Mouse (Mus musculus) MEL (cell line): ENCODE measurements around the gene Tnni1. TPM values are rescaled to one million over a fixed set of nuclear protein-coding genes. Genes with fewer than 3 reads are reported as not detected.

Experiments
- DNase-seq: peaks from one replicate; pipeline ENCODE4 v3.0.0; 2011; ENCODE audit warnings: low read depth, low spot score
- H3K27ac ChIP-seq: 2 replicates; pipeline ENCODE4 v1.5.1; 2012; ENCODE audit warnings: low read depth, mild to moderate bottlenecking, control low read depth, low read length, moderate library complexity; ENCODE audit not compliant: control insufficient read depth
- H3K27me3 ChIP-seq, 2 experiments: fragments of 150-350 bp in 1 of 2; sonication (generic) in 1 of 2; 2 replicates each; pipeline ENCODE4 v1.6.1; 2012; ENCODE audit warnings: low read length in 2 of 2, mild to moderate bottlenecking in 2 of 2, improper control_type of control experiment in 1 of 2, moderate library complexity in 1 of 2; ENCODE audit not compliant: insufficient read depth in 2 of 2, control insufficient read depth in 1 of 2
- H3K36me3 ChIP-seq, 2 experiments: 2 replicates each; pipeline ENCODE4 v1.6.1; 2012 to 2014; ENCODE audit warnings: low read length in 2 of 2, improper control_type of control experiment in 1 of 2, inconsistent platforms in 1 of 2, mild to moderate bottlenecking in 1 of 2; ENCODE audit not compliant: insufficient read depth in 2 of 2, control insufficient read depth in 1 of 2
- H3K4me1 ChIP-seq, 2 experiments: fragments of 150-350 bp in 1 of 2; sonication (generic) in 1 of 2; 2 replicates each; pipeline ENCODE4 v1.6.1; 2012; ENCODE audit warnings: low read length in 2 of 2, improper control_type of control experiment in 1 of 2, mild to moderate bottlenecking in 1 of 2; ENCODE audit not compliant: insufficient read depth in 2 of 2, control insufficient read depth in 1 of 2
- H3K4me3 ChIP-seq, 2 experiments: fragments of 150-350 bp in 1 of 2; sonication (generic) in 1 of 2; 2 replicates each; pipeline ENCODE4 v1.5.1; 2012; ENCODE audit warnings: low read depth in 2 of 2, low read length in 2 of 2, mild to moderate bottlenecking in 2 of 2, moderate library complexity in 2 of 2, control low read depth in 1 of 2, improper control_type of control experiment in 1 of 2; ENCODE audit not compliant: control insufficient read depth in 1 of 2, insufficient read depth in 1 of 2
- H3K79me2 ChIP-seq: 2 replicates; pipeline ENCODE4 v1.6.1; 2012; ENCODE audit warnings: mild to moderate bottlenecking, low read length, moderate library complexity; ENCODE audit not compliant: control insufficient read depth, poor library complexity, insufficient read depth
- H3K9ac ChIP-seq: 2 replicates; pipeline ENCODE4 v1.6.1; 2012; ENCODE audit warnings: low read depth, mild to moderate bottlenecking, control low read depth, low read length, moderate library complexity; ENCODE audit not compliant: control insufficient read depth, poor library complexity, severe bottlenecking
- H3K9me3 ChIP-seq: fragments of 150-350 bp; sonication (generic); replicated peaks from 2 replicates; pipeline ENCODE4 v1.6.1; 2012; ENCODE audit warnings: mild to moderate bottlenecking, low read length, improper control_type of control experiment, moderate library complexity; ENCODE audit not compliant: insufficient read depth
- BHLHE40 ChIP-seq: IDR thresholded peaks from 2 replicates; pipeline ENCODE4 v1.6.1; 2012; ENCODE audit warnings: low read depth, mild to moderate bottlenecking, inconsistent platforms, low read length, improper control_type of control experiment, borderline replicate concordance
- CTCF ChIP-seq, 3 experiments: IDR thresholded peaks in 2 of 3; conservative IDR thresholded peaks in 1 of 3; 2 replicates each; pipeline ENCODE4 v1.5.1; 2011 to 2012; ENCODE audit warnings: low read length in 3 of 3, low read depth in 2 of 3, mild to moderate bottlenecking in 2 of 3, improper control_type of control experiment in 1 of 3, inconsistent platforms in 1 of 3, mixed read lengths in 1 of 3, moderate library complexity in 1 of 3; ENCODE audit not compliant: control insufficient read depth in 1 of 3, insufficient read depth in 1 of 3, poor library complexity in 1 of 3, severe bottlenecking in 1 of 3
- E2F4 ChIP-seq: IDR thresholded peaks from 2 replicates; pipeline ENCODE4 v1.6.1; 2011; ENCODE audit warnings: low read depth, low read length, improper control_type of control experiment, borderline replicate concordance
- EP300 ChIP-seq, 2 experiments: IDR thresholded peaks; 2 replicates each; pipeline ENCODE4 v1.6.1; 2011; ENCODE audit warnings: improper control_type of control experiment in 2 of 2, low read length in 2 of 2, low read depth in 1 of 2, mild to moderate bottlenecking in 1 of 2
- ETS1 ChIP-seq: IDR thresholded peaks from 2 replicates; pipeline ENCODE4 v1.6.1; 2012; ENCODE audit warnings: low read depth, mild to moderate bottlenecking, inconsistent platforms, low read length, improper control_type of control experiment, moderate library complexity
- GATA1 ChIP-seq: IDR thresholded peaks from 2 replicates; pipeline ENCODE4 v1.6.1; 2011; ENCODE audit warnings: low read depth, low read length, improper control_type of control experiment
- HCFC1 ChIP-seq: IDR thresholded peaks from 2 replicates; pipeline ENCODE4 v1.6.1; 2012; ENCODE audit warnings: low read depth, mild to moderate bottlenecking, inconsistent platforms, low read length, improper control_type of control experiment, moderate library complexity
- KAT2A ChIP-seq: conservative IDR thresholded peaks from 2 replicates; pipeline ENCODE4 v1.6.1; 2012; ENCODE audit warnings: low read depth, low read length, improper control_type of control experiment, inconsistent platforms
- MAX ChIP-seq: IDR thresholded peaks from 2 replicates; pipeline ENCODE4 v1.6.1; 2011; ENCODE audit warnings: low read length, improper control_type of control experiment
- MAZ ChIP-seq: IDR thresholded peaks from 2 replicates; pipeline ENCODE4 v1.6.1; 2012; ENCODE audit warnings: low read depth, mild to moderate bottlenecking, inconsistent platforms, low read length, improper control_type of control experiment
- MEF2A ChIP-seq: IDR thresholded peaks from 2 replicates; pipeline ENCODE4 v1.6.1; 2014; ENCODE audit warnings: low read depth, mild to moderate bottlenecking, inconsistent platforms, low read length, improper control_type of control experiment; ENCODE audit not compliant: poor library complexity, insufficient replicate concordance, severe bottlenecking; ENCODE audit errors: extremely low read depth
- MXI1 ChIP-seq: IDR thresholded peaks from 2 replicates; pipeline ENCODE4 v1.6.1; 2011; ENCODE audit warnings: mild to moderate bottlenecking, low read depth, low read length, improper control_type of control experiment
- MYB ChIP-seq: IDR thresholded peaks from 2 replicates; pipeline ENCODE4 v1.6.1; 2011; ENCODE audit warnings: mild to moderate bottlenecking, low read depth, low read length, improper control_type of control experiment
- MYC ChIP-seq: IDR thresholded peaks from 2 replicates; pipeline ENCODE4 v1.6.1; 2011; ENCODE audit warnings: low read depth, mild to moderate bottlenecking, low read length, improper control_type of control experiment, moderate library complexity
- NELFE ChIP-seq: IDR thresholded peaks from 2 replicates; pipeline ENCODE4 v1.6.1; 2011; ENCODE audit warnings: low read depth, low read length, improper control_type of control experiment
- NRF1 ChIP-seq: IDR thresholded peaks from 2 replicates; pipeline ENCODE4 v1.6.1; 2014; ENCODE audit warnings: low read depth, mild to moderate bottlenecking, inconsistent platforms, low read length, improper control_type of control experiment, moderate library complexity; ENCODE audit not compliant: poor library complexity, insufficient read depth, severe bottlenecking
- POLR2A ChIP-seq, 2 experiments: IDR thresholded peaks; 2 replicates each; pipeline ENCODE4 v1.6.1; 2011 to 2012; ENCODE audit warnings: low read length in 2 of 2, mild to moderate bottlenecking in 2 of 2, control low read depth in 1 of 2, improper control_type of control experiment in 1 of 2, low read depth in 1 of 2, moderate library complexity in 1 of 2; ENCODE audit not compliant: control insufficient read depth in 1 of 2, insufficient read depth in 1 of 2, poor library complexity in 1 of 2
- POLR2AphosphoS2 ChIP-seq: IDR thresholded peaks from 2 replicates; pipeline ENCODE4 v1.6.1; 2011; ENCODE audit warnings: low read length, improper control_type of control experiment
- POLR2AphosphoS5 ChIP-seq: IDR thresholded peaks from 2 replicates; pipeline ENCODE4 v1.6.1; 2012; ENCODE audit warnings: low read depth, borderline replicate concordance, mild to moderate bottlenecking, inconsistent platforms, low read length, moderate library complexity, mixed read lengths
- RCOR1 ChIP-seq: IDR thresholded peaks from 2 replicates; pipeline ENCODE4 v1.6.1; 2012; ENCODE audit warnings: low read depth, mild to moderate bottlenecking, inconsistent platforms, low read length, improper control_type of control experiment
- SIN3A ChIP-seq: IDR thresholded peaks from 2 replicates; pipeline ENCODE4 v1.6.1; 2012; ENCODE audit warnings: low read length, improper control_type of control experiment, inconsistent platforms
- SMC3 ChIP-seq: IDR thresholded peaks from 2 replicates; pipeline ENCODE4 v1.6.1; 2011; ENCODE audit warnings: low read depth, low read length, improper control_type of control experiment
- TCF12 ChIP-seq: IDR thresholded peaks from 2 replicates; pipeline ENCODE4 v1.6.1; 2014; ENCODE audit warnings: low read depth, mild to moderate bottlenecking, inconsistent platforms, low read length, improper control_type of control experiment, moderate library complexity
- UBTF ChIP-seq: IDR thresholded peaks from 2 replicates; pipeline ENCODE4 v1.6.1; 2012; ENCODE audit warnings: low read depth, mild to moderate bottlenecking, inconsistent platforms, low read length, improper control_type of control experiment, moderate library complexity, borderline replicate concordance; ENCODE audit not compliant: insufficient read depth
- ZC3H11A ChIP-seq: IDR thresholded peaks from 2 replicates; pipeline ENCODE4 v1.6.1; 2012; ENCODE audit warnings: low read depth, mild to moderate bottlenecking, inconsistent platforms, low read length, improper control_type of control experiment
- polyA plus RNA-seq, 2 experiments: library from polyadenylated mRNA; stranded (reverse) in 1 of 2; unstranded in 1 of 2; fragments of >175 nt in 1 of 2; fragments of >200 nt in 1 of 2; gene quantifications; 2 replicates each; pipeline versions ENCODE4 v1.2.1 to v1.2.4; 2012; ENCODE audit warnings: low replicate concordance in 2 of 2, low read depth in 1 of 2; ENCODE audit not compliant: insufficient read length in 2 of 2, insufficient read depth in 1 of 2, missing spikeins in 1 of 2
- total RNA-seq: library from RNA; depleted of rRNA; stranded (reverse); fragments of 300-350 nt; gene quantifications from 2 replicates; pipeline ENCODE4 v1.2.3, GENCODE M21; 2012

The Tnni1 gene
- total and polyA plus RNA-seq, 3 experiments, result 0.15 TPM; not detected in 2

DNA sequence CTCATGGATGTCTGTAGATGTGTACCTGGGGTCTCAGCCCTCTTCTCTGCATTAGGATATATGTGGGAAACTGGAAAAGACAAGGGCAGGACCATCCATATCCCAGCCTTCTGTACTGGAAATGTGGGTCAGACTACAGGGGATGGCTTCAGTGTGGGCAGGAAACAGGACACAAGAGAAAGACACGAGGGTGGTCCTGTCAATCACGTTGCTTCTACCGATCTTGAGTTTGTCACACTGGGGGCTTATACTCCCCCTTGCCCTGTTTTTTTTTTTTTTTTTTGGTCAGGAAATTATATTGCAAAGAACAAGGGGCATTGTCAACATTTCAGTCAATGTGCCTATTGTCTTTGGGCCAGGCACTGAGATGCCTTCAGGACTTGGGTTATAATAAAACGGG is 59.4 kb downstream of the Tnni1 start:
- TF ChIP-seq HCFC1, result no peak
- TF ChIP-seq ZC3H11A, result no peak
- no peak for TF ChIP-seq NELFE
- TF ChIP-seq MAX, result no peak
- no peak for TF ChIP-seq MAZ
- no peak for TF ChIP-seq SIN3A
- TF ChIP-seq TCF12, result no peak
- no peak for TF ChIP-seq MXI1
- TF ChIP-seq KAT2A, result no peak
- TF ChIP-seq POLR2AphosphoS2, result no peak
- TF ChIP-seq POLR2AphosphoS5, result no peak
- no peak for TF ChIP-seq ETS1
- no peak for TF ChIP-seq UBTF
- no peak for TF ChIP-seq E2F4
- DNase-seq, result no peak
- Histone ChIP-seq H3K4me1 (no peaks in the 10 kb centered on the region), H3K27me3 (peaks cover 0 to 4% of the 10 kb centered on the region in 2 experiments; a peak in 3 of 4 replicates), H3K36me3 (no peaks in the 10 kb centered on the region), H3K9me3 (no peaks in the 10 kb centered on the region), H3K27ac (no peak overlapping the region), H3K9ac (no peak overlapping the region), H3K79me2 (no peaks in the 10 kb centered on the region), H3K4me3 (no peak overlapping the region)

DNA sequence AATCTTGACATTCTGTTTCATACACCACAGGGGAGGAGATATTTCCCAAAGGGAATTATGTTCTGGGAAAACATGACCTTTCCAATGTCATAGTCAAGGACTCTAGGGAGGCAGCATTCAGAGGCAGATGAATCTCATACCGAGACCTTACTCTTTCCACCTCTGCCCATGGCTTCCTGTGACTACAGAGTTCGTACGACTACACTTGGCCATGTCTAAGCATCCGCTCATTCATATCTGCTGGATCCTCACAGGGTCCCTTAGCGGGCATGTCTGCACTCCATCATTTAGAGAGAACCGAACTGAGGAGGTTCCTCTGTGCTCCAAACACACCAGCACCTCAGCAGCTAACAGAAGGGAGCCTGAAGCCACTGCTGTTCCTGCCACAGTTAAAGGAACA is 59.8 kb downstream of the Tnni1 start:
- Histone ChIP-seq H3K9me3 (no peaks in the 10 kb centered on the region), H3K27ac (no peak overlapping the region), H3K79me2 (no peaks in the 10 kb centered on the region)
- no peak for DNase-seq
- TF ChIP-seq SMC3 (no peak), CTCF (IDR thresholded peaks at IDR 0.05 in 2 of 3, conservative IDR thresholded peaks at IDR 0.05 in 1 of 3; ENCODE audit: control insufficient read depth in 1 of 3, insufficient read depth in 1 of 3, low read depth in 2 of 3, low read length in 3 of 3, poor library complexity in 1 of 3, severe bottlenecking in 1 of 3) (no peak), MYC (no peak), ETS1 (no peak), MEF2A (no peak), GATA1 (no peak), KAT2A (no peak), MYB (no peak), BHLHE40 (no peak), EP300 (IDR thresholded peaks at IDR 0.05; ENCODE audit: low read depth in 1 of 2, low read length in 2 of 2) (no peak), NRF1 (no peak), POLR2A (IDR thresholded peaks at IDR 0.05; ENCODE audit: control insufficient read depth in 1 of 2, insufficient read depth in 1 of 2, low read depth in 1 of 2, low read length in 2 of 2, poor library complexity in 1 of 2) (no peak), RCOR1 (no peak)
- TF ChIP-seq, all 39 proteins: peak for 0
- Histone ChIP-seq H3K36me3 (no peaks in the 10 kb centered on the region), H3K4me3 (no peak overlapping the region), H3K4me1 (no peaks in the 10 kb centered on the region), H3K27me3 (peaks cover 0 to 4% of the 10 kb centered on the region in 2 experiments; a peak in 3 of 4 replicates), H3K9ac (no peak overlapping the region)
